Mouse (Mus musculus) stomach, postnatal 0 days (tissue): ENCODE measurements around the gene Ankrd24. TPM values are rescaled to one million over a fixed set of nuclear protein-coding genes. Genes with fewer than 3 reads are reported as not detected.

Source experiments
- ATAC-seq: fragments of 200-750 bp; cut with Nextera tagmentation; 2 replicates; pipeline ENCODE4 v1.8.0; 2017; ENCODE audit not compliant: low FRiP score, low TSS enrichment
- DNase-seq: peaks from one replicate; pipeline ENCODE4 v3.0.0-alpha.2; 2016; ENCODE audit warnings: low spot score
- H3K27ac ChIP-seq: fragments of 300-500 bp; sonication (generic); replicated peaks from 2 replicates; pipeline ENCODE4 v1.5.1; 2014; ENCODE audit warnings: mild to moderate bottlenecking, control low read depth
- H3K27me3 ChIP-seq: fragments of 300-500 bp; sonication (generic); 2 replicates; pipeline ENCODE4 v1.6.1; 2014; ENCODE audit warnings: low read length; ENCODE audit not compliant: control insufficient read depth, insufficient read depth
- H3K36me3 ChIP-seq: fragments of 300-500 bp; sonication (generic); 2 replicates; pipeline ENCODE4 v1.6.1; 2014; ENCODE audit warnings: low read length, mixed read lengths; ENCODE audit not compliant: control insufficient read depth, insufficient read depth
- H3K4me1 ChIP-seq: fragments of 300-500 bp; sonication (generic); replicated peaks from 2 replicates; pipeline ENCODE4 v1.6.1; 2014; ENCODE audit warnings: antibody characterized with exemption; ENCODE audit not compliant: control insufficient read depth, insufficient read depth
- H3K4me2 ChIP-seq: fragments of 300-500 bp; sonication (generic); replicated peaks from 2 replicates; pipeline ENCODE4 v1.6.1; 2014; ENCODE audit warnings: low read depth, mild to moderate bottlenecking, control low read depth, moderate library complexity
- H3K4me3 ChIP-seq: fragments of 300-500 bp; sonication (generic); 2 replicates; pipeline ENCODE4 v1.5.1; 2014; ENCODE audit warnings: low read depth, low read length, control low read depth
- H3K9ac ChIP-seq: fragments of 300-500 bp; sonication (generic); 2 replicates; pipeline ENCODE4 v1.6.1; 2014; ENCODE audit warnings: mild to moderate bottlenecking, low read length, control low read depth, mixed read lengths
- H3K9me3 ChIP-seq: fragments of 300-500 bp; sonication (generic); 2 replicates; pipeline ENCODE4 v1.6.1; 2016; ENCODE audit warnings: low read length; ENCODE audit not compliant: control insufficient read depth
- CTCF ChIP-seq: IDR thresholded peaks from 2 replicates; pipeline ENCODE4 v1.5.1; 2016; ENCODE audit warnings: antibody characterized with exemption, low read depth, mild to moderate bottlenecking, moderate library complexity
- EP300 ChIP-seq: optimal IDR thresholded peaks from 2 replicates; pipeline ENCODE3; 2016; ENCODE audit warnings: antibody characterized with exemption
- WGBS: fragments of 180-500 bp; shearing (Covaris S2); extraction: QIAGEN DNeasy Blood & Tissue Kit; methylation state at CpG from one replicate; pipeline ENCODE4 v1.1.7; 2014; 5-methylcytosine and 5-hydroxymethylcytosine counted together
- polyA plus RNA-seq: library from polyadenylated mRNA; unstranded; fragments of >200 nt; fragmentation: Nextera tagmentation; extraction: Ambion mirVana; gene quantifications from 2 replicates; pipeline ENCODE4 v1.2.1, GENCODE M21; 2015

Ankrd24 gene
- polyA plus RNA-seq, 1 experiment from 2014 or later = 3.3 TPM

DNA sequence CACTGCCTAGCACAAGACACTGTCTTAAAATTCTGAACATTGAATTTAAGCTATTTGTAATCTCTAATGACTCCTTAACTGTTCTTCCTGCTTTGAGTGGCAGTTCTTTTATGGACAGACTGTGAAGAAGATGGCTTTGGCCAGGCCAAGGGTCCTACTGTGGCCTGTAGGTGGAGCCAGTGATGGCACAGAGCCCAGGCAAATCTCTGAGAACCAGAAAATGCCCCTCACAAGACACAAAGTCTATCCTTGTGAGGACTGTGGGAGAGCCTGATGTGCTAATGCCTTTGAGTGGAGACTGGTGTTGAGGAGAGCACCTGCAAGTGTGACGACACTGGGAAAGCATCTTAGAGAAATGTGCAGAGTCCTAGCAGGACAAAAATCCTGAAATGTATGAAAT is 20.0 kb upstream of the Ankrd24 start:
- Histone ChIP-seq H3K27ac (no peak overlapping the region), H3K9ac (no peak overlapping the region), H3K9me3 (no peaks in the 10 kb centered on the region), H3K4me3 (no peak overlapping the region), H3K27me3 (no peaks in the 10 kb centered on the region), H3K4me2 (no peak overlapping the region), H3K4me1 (peaks cover 5% of the 10 kb centered on the region; the same call in 1 of the 2 replicates), H3K36me3 (no peaks in the 10 kb centered on the region)
- TF ChIP-seq EP300 (no peak), CTCF (peak; percentile 45)
- ATAC-seq (no peak), DNase-seq (no peak)
- WGBS = 93% methylated on average over 1 of the region's 1 CpGs

DNA sequence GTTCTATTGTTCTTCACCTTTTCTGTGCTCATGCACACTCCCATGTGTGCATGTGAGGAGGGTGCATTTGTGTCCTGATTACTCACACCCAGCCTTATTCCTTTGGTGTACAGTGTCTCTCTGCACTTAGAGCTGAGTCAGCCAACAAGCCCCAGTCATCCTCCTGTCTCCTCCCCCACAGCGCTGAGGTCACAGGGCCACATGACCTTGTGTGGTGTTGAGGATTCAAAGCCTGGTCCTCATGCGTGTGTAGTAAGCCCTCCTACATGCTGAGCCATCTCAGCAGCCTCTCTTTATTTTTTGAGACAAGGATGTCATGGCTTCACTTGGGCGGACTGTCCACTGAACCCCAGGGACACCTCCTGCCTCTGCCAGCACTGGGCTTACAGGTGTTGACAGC is 15.6 kb upstream of the Ankrd24 start:
- DNase-seq (no peak), ATAC-seq (no peak; the same call in 1 of the 2 replicates)
- Histone ChIP-seq H3K4me3 (no peak overlapping the region), H3K4me1 (no peaks in the 10 kb centered on the region), H3K27ac (no peak overlapping the region), H3K36me3 (no peaks in the 10 kb centered on the region), H3K9me3 (no peaks in the 10 kb centered on the region), H3K27me3 (no peaks in the 10 kb centered on the region), H3K9ac (no peak overlapping the region), H3K4me2 (no peak overlapping the region)
- WGBS = 57% methylated on average over 3 of the region's 3 CpGs
- TF ChIP-seq EP300 (no peak), CTCF (no peak)

- Histone ChIP-seq H3K27ac (no peak overlapping the region), H3K27me3 (no peaks in the 10 kb centered on the region), H3K9ac (no peak overlapping the region), H3K4me1 (no peaks in the 10 kb centered on the region), H3K9me3 (no peaks in the 10 kb centered on the region), H3K4me2 (no peak overlapping the region), H3K36me3 (no peaks in the 10 kb centered on the region), H3K4me3 (no peak overlapping the region)
- TF ChIP-seq CTCF = no peak
- no peak for TF ChIP-seq EP300
- ATAC-seq = no peak
- DNase-seq = no peak
- 53% methylated on average over 6 of the region's 6 CpGs for WGBS
Observed at GRCm38 (mm10) chr10:81615486-81615885, 12.9 kb upstream of the Ankrd24 start.

DNA sequence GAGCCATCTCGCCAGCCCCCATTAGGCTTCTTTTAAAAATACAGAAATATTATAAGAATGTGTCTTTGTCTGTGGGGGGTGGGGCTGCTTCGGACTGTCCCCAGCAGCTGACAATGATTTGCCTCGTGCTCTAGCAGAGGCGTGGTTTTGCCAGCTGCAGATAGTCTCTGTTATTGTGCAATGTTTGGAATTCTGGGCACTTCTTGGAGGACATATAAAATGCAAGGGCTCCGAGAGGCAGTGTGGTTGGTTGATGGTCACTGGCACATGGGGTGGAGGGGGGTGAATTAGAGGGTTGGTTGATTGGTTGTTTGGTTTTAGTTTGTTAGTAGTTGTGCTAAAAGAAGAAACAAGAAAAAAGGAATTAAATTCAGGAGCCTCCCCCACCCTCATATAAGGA is 8.4 kb upstream of the Ankrd24 start:
- H3K27me3 ChIP-seq = no peaks in the 10 kb centered on the region
- H3K36me3 ChIP-seq = peaks cover 8% of the 10 kb centered on the region
- no peak for DNase-seq
- H3K9ac ChIP-seq = no peak overlapping the region
- TF ChIP-seq CTCF = no peak
- no peak for TF ChIP-seq EP300
- WGBS = 74% methylated on average over 5 of the region's 5 CpGs
- no peak overlapping the region for H3K4me2 ChIP-seq
- no peak for ATAC-seq
- no peaks in the 10 kb centered on the region for H3K4me1 ChIP-seq
- no peak overlapping the region for H3K4me3 ChIP-seq
- no peak overlapping the region for H3K27ac ChIP-seq
- no peaks in the 10 kb centered on the region for H3K9me3 ChIP-seq

GRCm38 (mm10) chr10:81620786-81621185 is 7.6 kb upstream of the Ankrd24 start:
- no peak overlapping the region for H3K4me3 ChIP-seq
- H3K9me3 ChIP-seq = no peaks in the 10 kb centered on the region
- no peak for DNase-seq
- 53% methylated on average over 9 of the region's 9 CpGs for WGBS
- H3K27ac ChIP-seq = no peak overlapping the region
- no peak overlapping the region for H3K9ac ChIP-seq
- TF ChIP-seq EP300 (no peak), CTCF (no peak)
- no peaks in the 10 kb centered on the region for H3K4me1 ChIP-seq
- no peak for ATAC-seq
- no peak overlapping the region for H3K4me2 ChIP-seq
- H3K27me3 ChIP-seq = no peaks in the 10 kb centered on the region
- H3K36me3 ChIP-seq = peaks cover 8% of the 10 kb centered on the region

DNA sequence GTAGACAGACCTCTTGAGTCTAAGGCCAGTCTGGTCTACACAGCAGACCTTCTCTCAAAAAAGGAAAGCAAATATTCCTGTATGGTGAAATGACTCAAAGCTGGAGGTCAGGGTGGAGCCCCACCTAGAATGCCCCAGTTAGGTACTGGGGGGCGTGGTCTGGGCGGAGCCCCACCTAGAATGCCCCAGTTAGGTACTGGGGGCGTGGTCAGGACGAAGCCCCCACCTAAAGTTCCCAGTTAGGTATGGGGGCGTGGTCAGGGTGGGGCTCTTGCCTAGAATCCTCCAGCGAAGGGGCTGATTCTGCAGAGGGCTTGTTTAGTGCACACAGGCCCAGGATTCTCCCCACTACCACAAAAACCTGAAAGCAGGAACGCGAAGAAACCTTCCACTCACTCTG is 4.9 kb upstream of the Ankrd24 start:
- H3K9ac ChIP-seq = no peak overlapping the region
- no peak overlapping the region for H3K27ac ChIP-seq
- no peaks in the 10 kb centered on the region for H3K9me3 ChIP-seq
- 57% methylated on average over 8 of the region's 8 CpGs for WGBS
- no peak overlapping the region for H3K4me2 ChIP-seq
- DNase-seq (peak; percentile 49), ATAC-seq (no peak)
- H3K4me1 ChIP-seq = peaks cover 6% of the 10 kb centered on the region
- H3K4me3 ChIP-seq = no peak overlapping the region
- peaks cover 8% of the 10 kb centered on the region for H3K36me3 ChIP-seq
- no peaks in the 10 kb centered on the region for H3K27me3 ChIP-seq
- TF ChIP-seq CTCF = no peak
- no peak for TF ChIP-seq EP300
